Mouse (Mus musculus): ENCODE data around the gene Trim45.

The Trim45 gene

DNA sequence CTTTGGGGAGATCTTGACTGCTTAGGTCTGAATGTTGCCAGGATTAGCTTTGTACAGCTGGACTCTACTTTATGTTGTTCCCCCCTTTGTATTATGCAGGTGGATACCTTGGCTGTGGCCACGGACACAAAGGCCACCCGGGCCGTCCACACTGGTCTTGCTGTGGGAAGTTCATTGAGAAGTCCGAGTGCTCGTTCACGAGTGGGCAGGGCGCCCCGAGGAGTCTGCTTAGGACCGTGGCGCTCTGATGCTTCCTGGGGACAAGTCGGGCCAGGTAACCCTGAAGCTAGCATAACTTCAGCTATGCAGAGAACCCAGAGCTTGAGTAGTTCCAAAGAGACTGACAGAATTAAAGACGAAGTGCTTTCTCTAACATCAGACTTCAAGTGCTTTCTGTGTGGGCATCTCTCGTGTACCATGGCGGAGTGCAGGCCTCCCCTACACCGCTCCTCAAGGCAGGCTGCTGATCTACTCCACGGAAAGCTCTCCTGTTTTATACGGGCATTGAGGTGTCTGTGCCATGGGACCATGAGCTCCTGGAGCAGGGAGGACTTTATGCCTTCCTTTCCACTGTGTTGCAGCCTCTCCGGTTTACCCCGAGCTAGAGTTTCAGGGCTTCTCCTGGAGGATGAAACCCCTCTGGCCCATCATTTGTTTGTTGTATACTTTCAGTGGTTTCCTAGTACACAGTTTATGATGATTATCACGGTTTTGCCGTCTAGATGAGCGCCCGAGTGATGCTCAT lies 9.5 kb downstream of the Trim45 start:
- no peak for DNase-seq (ENCODE audit: low read depth, low spot score)

DNA sequence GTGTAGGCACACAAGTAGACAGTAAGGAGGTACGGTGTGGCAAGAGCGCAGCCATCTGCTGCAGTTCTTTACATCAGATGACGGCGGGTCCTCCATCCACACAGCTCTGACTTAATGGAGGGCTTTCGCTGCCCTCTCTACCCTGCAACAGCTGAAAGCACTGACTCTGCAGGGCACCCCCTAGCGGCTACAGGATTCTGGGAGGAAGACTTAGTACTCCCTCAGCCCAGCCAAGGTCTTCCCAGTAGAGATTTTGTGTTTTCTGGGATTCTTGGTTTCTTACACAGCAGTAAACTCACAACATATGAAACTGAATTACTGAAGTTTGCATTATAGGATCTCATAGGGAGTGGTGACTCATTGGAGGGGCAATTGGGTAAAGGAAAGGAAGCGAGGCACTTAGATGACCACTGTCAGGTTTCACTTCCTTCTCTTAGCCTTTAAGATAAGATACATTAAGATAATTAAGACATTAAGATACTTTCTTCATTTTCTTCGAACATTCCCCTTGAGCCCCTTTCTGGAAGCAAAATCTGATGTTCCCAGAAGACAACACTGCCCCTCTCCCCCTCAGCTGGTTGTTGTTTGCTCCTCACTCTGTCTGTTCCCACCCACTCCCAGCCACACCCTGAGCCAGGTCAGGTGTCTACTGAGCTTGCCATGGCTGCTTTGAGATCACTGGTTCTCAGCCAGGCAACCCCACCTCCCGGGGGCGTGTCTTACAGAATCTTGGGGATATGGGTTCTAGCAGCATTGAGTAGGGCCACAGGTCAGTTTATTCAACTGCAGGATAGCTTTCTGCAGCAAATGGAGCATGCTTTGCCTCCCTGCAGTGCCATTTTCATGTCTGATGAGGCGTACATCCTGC lies 10.3 kb downstream of the Trim45 start:
- DNase-seq (ENCODE audit: low read depth, low spot score), result no peak

DNA sequence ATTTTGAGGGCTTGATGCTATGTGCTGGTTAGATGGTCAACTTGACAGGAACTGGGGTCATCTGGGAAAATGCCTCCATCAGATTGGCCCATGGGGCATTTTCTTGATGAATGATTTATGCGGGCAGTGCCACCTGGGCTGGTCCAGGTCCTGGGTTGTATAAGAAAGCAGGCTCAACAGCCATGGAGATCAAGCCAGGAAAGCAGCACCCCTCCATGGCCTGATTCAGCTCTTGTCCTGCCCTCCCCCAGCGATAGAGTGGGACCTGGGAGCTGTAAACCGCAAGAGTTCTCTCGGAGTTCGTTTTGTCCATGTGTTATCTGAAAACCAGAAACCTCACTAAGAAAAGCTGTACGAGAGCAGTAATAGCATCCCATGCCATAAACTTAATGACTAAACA lies 13.5 kb downstream of the Trim45 start:
- DNase-seq (ENCODE audit: low read depth, low spot score), result no peak

DNA sequence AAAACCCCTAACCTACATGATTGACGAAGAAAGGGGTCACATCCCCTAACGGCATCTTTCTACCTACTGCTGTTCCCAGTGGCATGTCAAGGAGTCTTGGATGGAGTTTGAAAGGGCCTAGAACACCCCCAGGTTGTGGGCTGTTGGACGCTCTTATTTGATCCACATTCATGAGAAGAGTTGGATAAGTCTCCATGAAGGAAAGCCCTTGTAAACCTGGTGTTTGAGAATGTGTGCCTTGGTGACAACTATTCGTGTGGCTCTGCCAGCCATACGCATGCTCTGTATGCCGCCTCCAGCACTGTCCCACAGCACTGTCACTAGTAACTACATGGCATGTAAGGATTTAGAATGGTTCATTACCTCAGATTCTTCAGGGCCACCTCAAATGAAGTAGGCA lies 14.2 kb downstream of the Trim45 start:
- DNase-seq (ENCODE audit: low read depth, low spot score), result no peak

DNA sequence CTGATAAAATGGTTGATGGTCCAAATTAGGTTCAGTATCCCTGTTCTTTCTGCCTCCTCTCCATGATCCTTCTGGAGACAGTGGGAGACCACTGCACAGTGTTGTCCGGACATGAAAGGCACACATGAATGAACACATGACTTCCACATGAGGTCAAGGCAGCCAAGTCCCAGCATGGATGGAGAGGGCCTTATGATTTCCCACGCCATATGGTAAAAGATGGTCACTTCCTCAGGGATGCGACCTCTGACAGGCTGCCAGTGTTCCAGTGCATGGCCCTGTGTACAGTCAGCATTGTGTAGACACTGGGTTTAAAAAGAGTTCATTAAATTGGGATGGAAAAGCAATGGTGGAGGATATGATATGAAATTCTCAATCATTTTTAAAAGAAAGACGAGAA lies 16.2 kb downstream of the Trim45 start:
- DNase-seq (ENCODE audit: low read depth, low spot score), result no peak

DNA sequence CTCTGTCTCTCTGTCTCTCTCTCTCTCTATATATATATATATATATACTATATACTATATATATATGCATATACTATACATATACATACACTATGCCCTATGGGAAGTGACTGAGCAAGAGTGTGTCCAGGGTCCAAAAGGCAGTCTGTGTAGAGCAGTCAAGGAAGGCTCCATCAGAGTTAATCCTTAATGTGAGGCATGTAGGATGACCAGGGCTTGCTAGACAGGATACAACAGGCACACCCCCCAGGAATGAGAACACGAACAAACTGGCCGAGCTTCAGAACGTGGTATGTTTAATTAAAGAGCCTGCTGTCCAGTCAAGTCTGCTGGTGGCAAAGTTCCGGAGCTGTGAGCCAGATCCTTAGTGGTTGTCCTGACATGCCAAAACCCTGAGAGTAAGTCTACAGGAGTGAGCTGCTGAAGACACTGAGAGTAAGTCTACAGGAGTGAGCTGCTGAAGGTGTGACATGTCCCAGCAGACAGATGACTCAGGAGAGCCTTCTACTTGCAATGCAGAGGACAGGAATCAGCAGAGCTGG lies 18.6 kb downstream of the Trim45 start:
- DNase-seq (ENCODE audit: low read depth, low spot score), result no peak

DNA sequence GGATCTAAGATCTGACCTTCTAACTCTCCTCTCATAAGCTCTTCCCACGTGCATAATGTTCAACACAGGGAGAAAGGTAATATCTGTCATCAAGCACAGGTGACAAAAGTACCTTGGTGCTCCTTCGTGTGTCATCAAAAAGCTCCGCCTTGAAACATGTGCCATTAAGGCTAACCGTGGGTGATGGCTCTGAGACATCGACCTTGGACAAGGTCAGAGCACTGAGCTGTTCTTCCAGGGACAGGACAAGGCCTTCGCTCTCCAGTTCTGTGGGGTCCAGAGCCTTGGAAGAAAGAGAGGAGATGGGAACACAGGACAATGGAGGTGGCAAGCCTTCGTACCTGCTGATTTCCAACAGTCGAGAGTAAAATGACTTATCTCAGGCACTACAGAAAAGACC lies 25.3 kb downstream of the Trim45 start:
- no peak for DNase-seq (ENCODE audit: low read depth, low spot score)

DNA sequence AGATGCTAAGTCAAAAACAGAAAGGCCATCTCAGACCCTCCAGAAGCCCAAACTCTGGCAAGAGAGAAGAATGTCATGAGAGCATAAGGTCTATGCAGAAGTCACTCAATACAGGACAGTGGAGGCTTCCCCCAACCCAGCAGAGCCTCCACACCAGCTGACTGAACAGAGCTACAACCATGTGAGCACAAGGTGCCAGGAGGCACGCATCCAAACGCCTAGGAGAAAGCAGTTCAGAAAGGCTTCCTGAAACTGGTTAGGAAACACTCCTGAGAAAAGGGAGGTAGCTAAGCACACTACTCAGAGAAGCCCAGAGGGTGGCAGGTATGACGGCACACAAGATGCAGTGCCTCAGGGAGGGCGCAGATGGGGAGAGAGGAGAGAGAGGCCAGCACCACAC lies 29.5 kb downstream of the Trim45 start:
- DNase-seq (ENCODE audit: low read depth, low spot score), result no peak

- DNase-seq (ENCODE audit: low read depth, low spot score), result no peak
Observed at GRCm38 (mm10) chr3:100954616-100955015, 32.6 kb downstream of the Trim45 start.

DNA sequence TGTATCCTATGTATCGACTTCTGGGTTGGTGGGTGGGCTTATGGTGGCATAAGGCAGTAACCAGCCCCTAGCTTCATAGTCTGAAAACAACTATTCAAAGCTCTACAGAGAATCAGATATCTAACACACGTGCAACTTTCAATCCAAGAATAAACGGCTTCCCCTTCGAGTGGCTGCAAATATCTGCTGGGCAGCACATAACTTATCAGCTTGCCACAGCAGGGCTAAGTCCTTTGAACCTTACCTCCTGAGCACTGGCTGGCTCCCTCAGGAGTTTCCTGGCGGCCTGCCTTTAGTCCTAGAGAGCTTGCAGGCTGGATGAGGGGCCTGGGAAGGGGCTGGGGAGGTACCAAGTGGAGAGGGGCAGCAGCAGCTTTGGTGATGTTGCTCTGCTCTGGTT lies 39.0 kb downstream of the Trim45 start:
- no peak for DNase-seq (ENCODE audit: low read depth, low spot score)

- no peak for DNase-seq (ENCODE audit: low read depth, low spot score)
Observed at GRCm38 (mm10) chr3:100961501-100961900, 39.5 kb downstream of the Trim45 start.

- DNase-seq (ENCODE audit: low read depth, low spot score), result peak; percentile 11
Observed at GRCm38 (mm10) chr3:100963849-100964542, 42.0 kb downstream of the Trim45 start.

- DNase-seq (ENCODE audit: low read depth, low spot score), result peak; percentile 78
Observed at GRCm38 (mm10) chr3:100969176-100969917, 47.3 kb downstream of the Trim45 start, which contains the start of gene Ttf2. TSS of gene Ttf2 (minus strand) at chr3:100969663.

DNA sequence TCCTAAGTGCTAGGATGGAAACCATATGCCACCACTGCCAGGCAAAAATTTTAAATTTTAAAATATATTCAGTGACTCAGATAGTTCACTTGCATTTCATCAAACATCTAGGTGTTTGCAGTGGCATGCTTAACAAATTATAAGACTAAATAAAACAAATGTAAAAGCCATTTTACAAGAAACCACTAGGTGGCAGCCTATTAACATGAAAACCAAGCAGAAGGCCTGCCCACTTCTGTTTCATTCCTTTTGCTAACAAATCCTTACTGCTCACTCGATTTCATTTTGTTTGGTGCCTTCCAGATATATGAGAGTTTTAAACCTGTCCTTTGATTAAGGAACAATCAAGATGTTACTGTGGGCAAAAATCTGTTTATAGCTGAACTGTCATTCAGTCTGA lies 51.9 kb downstream of the Trim45 start:
- DNase-seq (ENCODE audit: low read depth, low spot score), result no peak

DNA sequence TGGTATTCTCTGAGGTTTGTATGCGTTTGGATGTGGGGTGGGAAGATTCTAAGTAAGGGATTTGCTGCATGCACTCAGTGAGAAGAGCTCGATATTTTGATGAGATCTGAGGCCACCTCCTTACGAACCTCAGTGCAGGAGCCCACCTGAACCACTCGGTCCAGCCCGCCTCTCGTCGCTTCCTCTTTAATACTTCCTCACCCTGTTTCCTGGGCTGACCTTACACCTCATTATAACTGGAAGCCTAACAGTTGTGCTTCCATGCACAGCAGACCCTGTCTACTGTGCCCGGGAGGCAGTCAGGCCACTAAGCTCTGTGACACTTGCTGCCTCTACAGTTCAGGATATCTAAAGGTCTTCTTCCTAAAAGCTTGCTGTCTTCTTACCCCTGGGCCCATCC lies 57.3 kb downstream of the Trim45 start:
- no peak for DNase-seq (ENCODE audit: low read depth, low spot score)
